Mouse (Mus musculus): ENCODE data around the gene Gm10354. TPM values are rescaled to one million over a fixed set of nuclear protein-coding genes. Genes with fewer than 3 reads are reported as not detected.

Gm10354 gene
- total RNA-seq, 1 experiment: not detected

Other genes with a start within 250 kb of the Gm10354 start
- not detected in 2 replicates for gene Gm9758, start 64.0 kb downstream of the Gm10354 start, total RNA-seq (2012; rRNA removed)
- gene Speer4e, start 40.5 kb downstream of the Gm10354 start, total RNA-seq (2012; rRNA removed): 0.18 TPM in 1 of 2 replicates, not detected in the other
- gene Gm17019, start 54.1 kb upstream of the Gm10354 start, total RNA-seq (2012; rRNA removed): not detected in 2 replicates